Mouse (Mus musculus) kidney, postnatal 36 days (tissue): ENCODE measurements around the gene Nfil3.

Source experiments
- DNase-seq, 2 experiments: peaks; one replicate each; pipeline ENCODE4 v3.0.0; 2021 to 2022; ENCODE audit warnings: mixed read lengths in 2 of 2

Gene Nfil3

GRCm38 (mm10) chr13:52929209-52930171 is 51.4 kb downstream of the Nfil3 start, which contains the start of gene Auh:
Gene Auh, minus strand, starts transcription at chr13:52929681.
- peak; percentile 88 to 97 for DNase-seq

- DNase-seq = no peak
Measured at GRCm38 (mm10) chr13:52928392-52928791, 52.5 kb downstream of the Nfil3 start.

GRCm38 (mm10) chr13:52924457-52924856 is 56.4 kb downstream of the Nfil3 start:
- no peak for DNase-seq

GRCm38 (mm10) chr13:52921966-52922365 is 58.9 kb downstream of the Nfil3 start:
- no peak for DNase-seq

GRCm38 (mm10) chr13:52921065-52921825 is 59.6 kb downstream of the Nfil3 start:
- peak; percentile 70 to 80 for DNase-seq

GRCm38 (mm10) chr13:52919790-52920352 is 61.0 kb downstream of the Nfil3 start:
- no peak for DNase-seq

GRCm38 (mm10) chr13:52918333-52918732 is 62.5 kb downstream of the Nfil3 start:
- no peak for DNase-seq
